Mouse (Mus musculus): ENCODE measurements around the gene Hbq1b.
"Not testable (repeated sequence)": the region's sequence is repeated elsewhere in the genome, so short reads cannot be mapped to it uniquely, and the experiment has no call there.

The Hbq1b gene

GRCm38 (mm10) chr11:32267964-32268363, 18.8 kb upstream of the Hbq1b start:
- DNase-seq (ENCODE audit: extremely low spot score) = no peak

GRCm38 (mm10) chr11:32268952-32269351, 17.8 kb upstream of the Hbq1b start:
- DNase-seq (ENCODE audit: extremely low spot score) = no peak

- DNase-seq (ENCODE audit: extremely low spot score) = no peak
Measured at GRCm38 (mm10) chr11:32271178-32271577, 15.6 kb upstream of the Hbq1b start.

- no peak for DNase-seq (ENCODE audit: extremely low spot score)
Measured at GRCm38 (mm10) chr11:32276347-32276746, 10.4 kb upstream of the Hbq1b start, which contains the start of gene Hba-x. Gene Hba-x, plus strand, starts transcription at chr11:32276400.

GRCm38 (mm10) chr11:32277736-32278457, 8.9 kb upstream of the Hbq1b start:
- no peak for DNase-seq (ENCODE audit: extremely low spot score)

- DNase-seq (ENCODE audit: extremely low spot score) = no peak
Measured at GRCm38 (mm10) chr11:32278458-32278957, 8.3 kb upstream of the Hbq1b start.

- no peak for DNase-seq (ENCODE audit: extremely low spot score)
Measured at GRCm38 (mm10) chr11:32280646-32281045, 6.1 kb upstream of the Hbq1b start.

- no peak for DNase-seq (ENCODE audit: extremely low spot score)
Measured at GRCm38 (mm10) chr11:32281416-32282144, 5.2 kb upstream of the Hbq1b start.

GRCm38 (mm10) chr11:32283091-32283777, 3.5 kb upstream of the Hbq1b start, which contains the start of gene Hba-a1:
Gene Hba-a1, plus strand, starts transcription at chr11:32283511.
- DNase-seq (ENCODE audit: extremely low spot score) = not testable (repeated sequence)

- DNase-seq (ENCODE audit: extremely low spot score) = not testable (repeated sequence)
Measured at GRCm38 (mm10) chr11:32284582-32284981, 2.2 kb upstream of the Hbq1b start.

GRCm38 (mm10) chr11:32285031-32285775, 1.6 kb upstream of the Hbq1b start:
- DNase-seq (ENCODE audit: extremely low spot score) = no peak

- not testable (repeated sequence) for DNase-seq (ENCODE audit: extremely low spot score)
Measured at GRCm38 (mm10) chr11:32285887-32286286, 878 bp upstream of the Hbq1b start.

GRCm38 (mm10) chr11:32287493-32287825, 694 bp downstream of the Hbq1b start:
- DNase-seq (ENCODE audit: extremely low spot score) = no peak

- not testable (repeated sequence) for DNase-seq (ENCODE audit: extremely low spot score)
Measured at GRCm38 (mm10) chr11:32292819-32293218, 6.1 kb downstream of the Hbq1b start.

GRCm38 (mm10) chr11:32293479-32293878, 6.7 kb downstream of the Hbq1b start:
- DNase-seq (ENCODE audit: extremely low spot score) = not testable (repeated sequence)

- not testable (repeated sequence) for DNase-seq (ENCODE audit: extremely low spot score)
Measured at GRCm38 (mm10) chr11:32296203-32296602, 9.4 kb downstream of the Hbq1b start, which contains the start of gene Hba-a2. Gene Hba-a2, plus strand, starts transcription at chr11:32296489.

- DNase-seq (ENCODE audit: extremely low spot score) = not testable (repeated sequence)
Measured at GRCm38 (mm10) chr11:32297417-32297816, 10.7 kb downstream of the Hbq1b start.

GRCm38 (mm10) chr11:32297866-32298531, 11.2 kb downstream of the Hbq1b start:
- DNase-seq (ENCODE audit: extremely low spot score) = no peak

- DNase-seq (ENCODE audit: extremely low spot score) = no peak
Measured at GRCm38 (mm10) chr11:32298532-32298918, 11.8 kb downstream of the Hbq1b start.

GRCm38 (mm10) chr11:32299865-32300264, 13.1 kb downstream of the Hbq1b start, which contains the start of gene Hbq1a:
Gene Hbq1a, plus strand, starts transcription at chr11:32300069.
- not testable (repeated sequence) for DNase-seq (ENCODE audit: extremely low spot score)
